Mouse (Mus musculus): Measurements from ENCODE around the gene Tmem63a. TPM values are rescaled to one million over a fixed set of nuclear protein-coding genes. Genes with fewer than 3 reads are reported as not detected.
A peak's percentile ranks its signal among the peaks of the same experiment; 100 is the strongest.
"Not testable (repeated sequence)": the region's sequence is repeated elsewhere in the genome, so short reads cannot be mapped to it uniquely, and the experiment has no call there.

Tmem63a gene
- polyA plus RNA-seq (2015; fragmentation: Nextera tagmentation; extraction: Ambion mirVana) = 5.2 and 7.5 TPM in 2 replicates

GRCm38 (mm10) chr1:180942166-180943031, at the start of gene Tmem63a:
Gene Tmem63a, plus strand, starts transcription at chr1:180942344.
- H3K36me3 ChIP-seq = peaks cover 10% of the 10 kb centered on the region
- ATAC-seq (ENCODE audit: low read depth) = peak; percentile 59
- WGBS (ENCODE audit: insufficient replicate concordance) = under 1% methylated on average over 73 of the region's 73 CpGs

GRCm38 (mm10) chr1:180892808-180893207, 49.3 kb upstream of the Tmem63a start, which contains the start of gene Lefty2:
Gene Lefty2, plus strand, starts transcription at chr1:180893108.
- Histone ChIP-seq H3K9me3 (replicated peaks) (no peaks in the 10 kb centered on the region), H3K27ac (no peak within 1 kb of the TSS), H3K36me3 (no peaks in the 10 kb centered on the region), H3K27me3 (peaks cover 69% of the 10 kb centered on the region), H3K4me2 (no peak within 1 kb of the TSS), H3K4me1 (replicated peaks) (peaks cover 14% of the 10 kb centered on the region), H3K4me3 (replicated peaks) (no peak within 1 kb of the TSS), H3K9ac (no peak within 1 kb of the TSS)
- no peak for DNase-seq
- WGBS (ENCODE audit: insufficient replicate concordance) = 45% methylated on average over 10 of the region's 10 CpGs
- no peak for ATAC-seq (ENCODE audit: low read depth)

More at GRCm38 (mm10) chr1:180942166-180943031, at the start of gene Tmem63a:
- Histone ChIP-seq H3K27me3 (no peaks in the 10 kb centered on the region), H3K9ac (peak within 1 kb of the TSS; percentile 87), H3K4me2 (peak within 1 kb of the TSS; percentile 89), H3K4me1 (replicated peaks) (peaks cover 76% of the 10 kb centered on the region), H3K9me3 (replicated peaks) (no peaks in the 10 kb centered on the region), H3K4me3 (replicated peaks) (peak within 1 kb of the TSS; percentile 88), H3K27ac (peak within 1 kb of the TSS; percentile 89)
- peak; percentile 64 for DNase-seq

DNA sequence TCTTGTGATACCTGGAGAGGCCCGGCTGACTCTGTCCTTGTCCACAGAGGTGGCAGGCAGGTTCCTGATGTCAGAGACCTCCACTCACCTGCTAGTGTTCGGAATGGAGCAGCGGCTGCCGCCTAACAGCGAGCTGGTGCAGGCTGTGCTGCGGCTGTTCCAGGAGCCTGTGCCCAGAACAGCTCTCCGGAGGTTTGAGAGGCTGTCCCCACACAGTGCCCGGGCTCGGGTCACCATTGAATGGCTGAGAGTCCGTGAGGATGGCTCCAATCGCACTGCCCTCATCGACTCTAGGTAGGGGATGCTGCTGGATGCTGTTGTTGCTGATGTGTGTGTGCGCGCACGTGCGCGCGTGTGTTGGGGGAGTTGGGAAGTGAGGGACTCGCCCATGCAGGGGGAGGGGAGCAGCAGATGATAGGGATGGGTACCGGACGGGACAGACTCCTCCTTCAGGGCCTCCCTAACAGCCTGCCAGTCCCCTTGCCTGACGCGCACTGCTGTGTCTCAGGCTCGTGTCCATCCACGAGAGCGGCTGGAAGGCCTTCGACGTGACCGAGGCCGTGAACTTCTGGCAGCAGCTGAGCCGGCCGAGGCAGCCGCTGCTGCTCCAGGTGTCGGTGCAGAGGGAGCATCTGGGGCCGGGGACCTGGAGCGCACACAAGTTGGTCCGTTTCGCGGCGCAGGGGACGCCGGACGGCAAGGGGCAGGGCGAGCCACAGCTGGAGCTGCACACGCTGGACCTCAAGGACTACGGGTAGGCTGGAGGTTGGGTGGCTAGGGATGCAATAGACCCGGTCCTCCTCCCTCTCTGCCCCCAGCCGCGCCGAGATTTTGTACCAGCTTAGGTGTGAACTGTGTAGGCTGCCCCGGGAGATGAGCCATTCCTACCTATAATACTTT, 47.8 kb upstream of the Tmem63a start:
- not testable (repeated sequence) for H3K9me3 ChIP-seq (replicated peaks); H3K27ac ChIP-seq; H3K4me2 ChIP-seq; H3K4me1 ChIP-seq (replicated peaks); H3K9ac ChIP-seq; H3K36me3 ChIP-seq; H3K4me3 ChIP-seq (replicated peaks); ATAC-seq (ENCODE audit: low read depth); DNase-seq
- peaks cover 54% of the 10 kb centered on the region for H3K27me3 ChIP-seq
- 10% methylated on average over 51 of the region's 51 CpGs for WGBS (ENCODE audit: insufficient replicate concordance)

DNA sequence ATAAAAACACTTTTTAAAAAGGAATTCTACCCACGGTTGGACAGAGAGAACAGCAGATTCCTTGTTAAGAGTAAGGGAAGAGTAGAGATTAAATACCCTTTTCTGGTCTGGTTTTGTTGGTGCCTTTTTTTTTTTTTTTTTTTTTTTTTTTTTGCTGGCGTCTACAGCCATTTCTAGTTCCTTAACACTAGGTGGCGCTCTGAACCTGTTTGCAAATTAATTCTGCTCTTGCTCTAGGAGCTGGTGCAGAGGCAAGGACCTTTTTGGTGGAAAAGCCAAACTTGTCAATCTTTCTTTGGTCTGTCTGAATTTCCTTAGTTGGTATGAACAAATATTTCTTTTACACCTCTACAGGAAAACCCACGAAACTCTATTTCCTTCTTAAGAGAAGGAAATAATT, 41.0 kb upstream of the Tmem63a start:
- ATAC-seq (ENCODE audit: low read depth) (no peak), DNase-seq (peak; percentile 42)
- Histone ChIP-seq H3K4me1 (replicated peaks) (peaks cover 40% of the 10 kb centered on the region), H3K4me2 (no peak overlapping the region), H3K9me3 (replicated peaks) (no peaks in the 10 kb centered on the region), H3K27me3 (0 out of 2 replicates have a peak, but pooled peaks cover 2% of the 10 kb centered on the region), H3K36me3 (peaks cover 9% of the 10 kb centered on the region), H3K4me3 (replicated peaks) (no peak overlapping the region), H3K9ac (no peak overlapping the region), H3K27ac (peak overlapping the region; percentile 99; the same call in 1 of the 2 replicates)
- WGBS (ENCODE audit: insufficient replicate concordance) = under 1% methylated on average over 4 of the region's 4 CpGs

GRCm38 (mm10) chr1:180902915-180903314, 39.2 kb upstream of the Tmem63a start:
- 13% methylated on average over 5 of the region's 5 CpGs for WGBS (ENCODE audit: insufficient replicate concordance)
- no peaks in the 10 kb centered on the region for H3K27me3 ChIP-seq
- peak overlapping the region; percentile 94 for H3K4me3 ChIP-seq (replicated peaks)
- DNase-seq = peak; percentile 97
- peaks cover 27% of the 10 kb centered on the region for H3K36me3 ChIP-seq
- peak overlapping the region; percentile 99 for H3K27ac ChIP-seq
- peak; percentile 93 for ATAC-seq (ENCODE audit: low read depth)
- H3K9ac ChIP-seq = no peak overlapping the region
- peaks cover 58% of the 10 kb centered on the region for H3K4me1 ChIP-seq (replicated peaks)
- H3K4me2 ChIP-seq = peak overlapping the region; percentile 85
- no peaks in the 10 kb centered on the region for H3K9me3 ChIP-seq (replicated peaks)

DNA sequence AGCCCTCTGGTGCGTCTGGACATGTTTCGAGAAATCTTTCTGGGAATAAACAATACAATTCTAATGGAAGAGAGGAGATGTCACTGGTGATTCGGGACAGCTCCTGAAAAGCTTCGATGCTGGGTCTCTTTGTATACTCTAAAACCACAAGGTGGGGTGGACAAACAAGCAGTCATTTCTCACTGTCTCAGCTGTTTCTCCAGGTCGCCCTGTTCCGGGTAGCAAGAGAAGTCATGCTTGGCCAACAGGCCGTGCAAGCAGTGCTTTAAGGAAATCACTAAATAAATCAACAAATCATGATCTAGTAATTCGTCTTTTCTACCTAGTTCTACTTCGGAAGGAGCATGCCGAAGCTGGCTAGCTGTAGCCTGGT, 38.5 kb upstream of the Tmem63a start:
- Histone ChIP-seq H3K36me3 (peaks cover 34% of the 10 kb centered on the region), H3K9me3 (replicated peaks) (no peaks in the 10 kb centered on the region), H3K4me2 (peak overlapping the region; percentile 85), H3K9ac (peak overlapping the region; percentile 78), H3K4me1 (replicated peaks) (peaks cover 65% of the 10 kb centered on the region), H3K27me3 (no peaks in the 10 kb centered on the region), H3K4me3 (replicated peaks) (peak overlapping the region; percentile 94), H3K27ac (peak overlapping the region; percentile 99)
- no peak for ATAC-seq (ENCODE audit: low read depth)
- no peak for DNase-seq
- 22% methylated on average over 10 of the region's 10 CpGs for WGBS (ENCODE audit: insufficient replicate concordance)

DNA sequence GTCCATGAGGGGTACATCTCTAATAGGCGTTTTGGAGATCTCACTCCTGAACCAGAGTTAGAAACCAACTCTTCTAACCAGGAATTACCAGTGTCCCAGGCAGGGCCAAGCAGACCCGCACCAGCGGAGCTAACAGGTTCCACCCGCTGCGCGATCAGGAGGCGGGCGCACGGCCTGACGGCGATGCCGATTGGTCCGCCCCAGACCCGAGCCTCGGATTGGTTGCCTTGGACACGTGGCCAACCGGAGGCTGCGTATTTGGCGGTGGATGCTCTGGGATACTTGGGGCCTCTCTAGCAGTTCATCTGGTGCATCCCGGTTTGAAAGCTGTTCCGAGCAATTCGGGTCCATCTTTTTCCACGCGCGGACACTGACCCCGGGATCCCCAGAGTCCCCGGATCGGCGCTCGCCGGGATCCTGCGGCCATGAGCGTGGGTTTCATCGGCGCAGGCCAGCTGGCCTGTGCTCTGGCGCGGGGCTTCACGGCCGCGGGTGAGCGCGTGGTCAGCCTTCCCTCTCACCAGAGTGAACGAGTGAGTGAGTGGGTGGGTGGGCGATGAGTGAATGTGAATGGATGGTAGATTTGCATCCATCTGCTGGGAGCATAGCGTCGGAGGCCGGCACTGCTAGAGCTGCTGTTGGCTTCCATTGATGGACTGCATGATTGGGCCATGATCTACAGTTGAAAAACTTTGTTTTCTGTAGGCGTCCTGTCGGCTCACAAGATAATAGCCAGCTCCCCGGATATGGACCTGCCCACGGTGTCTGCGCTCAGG, 37.9 kb upstream of the Tmem63a start, which contains the start of gene Pycr2:
TSS of gene Pycr2 (plus strand) at position 255 of the 776 bp plus-strand sequence.
- Histone ChIP-seq H3K4me1 (replicated peaks) (peaks cover 69% of the 10 kb centered on the region), H3K4me3 (replicated peaks) (peak within 1 kb of the TSS; percentile 94), H3K27me3 (no peaks in the 10 kb centered on the region), H3K27ac (peak within 1 kb of the TSS; percentile 99), H3K36me3 (peaks cover 40% of the 10 kb centered on the region), H3K9me3 (replicated peaks) (no peaks in the 10 kb centered on the region), H3K9ac (peak within 1 kb of the TSS; percentile 97), H3K4me2 (peak within 1 kb of the TSS; percentile 85)
- ATAC-seq (ENCODE audit: low read depth) = peak; percentile 77
- WGBS (ENCODE audit: insufficient replicate concordance) = under 1% methylated on average over 52 of the region's 52 CpGs
- DNase-seq = peak; percentile 97

GRCm38 (mm10) chr1:180904815-180905080, 37.4 kb upstream of the Tmem63a start:
- 2% methylated on average over 5 of the region's 5 CpGs for WGBS (ENCODE audit: insufficient replicate concordance)
- peak overlapping the region; percentile 79 for H3K4me2 ChIP-seq
- H3K27ac ChIP-seq = peak overlapping the region; percentile 99
- H3K9ac ChIP-seq = peak overlapping the region; percentile 97
- peak overlapping the region; percentile 94 for H3K4me3 ChIP-seq (replicated peaks)
- DNase-seq = no peak
- peaks cover 41% of the 10 kb centered on the region for H3K36me3 ChIP-seq
- H3K9me3 ChIP-seq (replicated peaks) = no peaks in the 10 kb centered on the region
- H3K4me1 ChIP-seq (replicated peaks) = peaks cover 69% of the 10 kb centered on the region
- H3K27me3 ChIP-seq = no peaks in the 10 kb centered on the region
- ATAC-seq (ENCODE audit: low read depth) = no peak

DNA sequence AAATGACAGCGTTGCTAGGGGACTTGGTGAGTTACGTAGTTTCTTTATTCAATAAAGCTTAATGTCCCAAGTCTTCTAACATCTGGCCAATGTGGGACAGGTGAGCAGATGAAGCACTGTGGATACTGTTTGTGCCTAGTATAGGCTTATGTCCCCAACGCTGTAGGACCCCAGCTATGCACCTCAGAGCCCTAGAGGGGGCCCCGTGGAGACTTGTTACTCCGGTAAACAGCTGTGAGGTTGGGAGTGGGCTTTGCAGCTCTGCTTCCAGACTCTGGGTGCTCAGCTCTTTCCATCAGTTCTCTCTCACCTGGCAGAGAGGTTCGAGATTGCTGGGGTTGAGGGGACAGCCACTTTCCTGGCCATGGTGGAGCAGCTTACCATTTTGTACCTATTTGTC, 36.8 kb upstream of the Tmem63a start:
- WGBS (ENCODE audit: insufficient replicate concordance) = 61% methylated on average over 6 of the region's 6 CpGs

DNA sequence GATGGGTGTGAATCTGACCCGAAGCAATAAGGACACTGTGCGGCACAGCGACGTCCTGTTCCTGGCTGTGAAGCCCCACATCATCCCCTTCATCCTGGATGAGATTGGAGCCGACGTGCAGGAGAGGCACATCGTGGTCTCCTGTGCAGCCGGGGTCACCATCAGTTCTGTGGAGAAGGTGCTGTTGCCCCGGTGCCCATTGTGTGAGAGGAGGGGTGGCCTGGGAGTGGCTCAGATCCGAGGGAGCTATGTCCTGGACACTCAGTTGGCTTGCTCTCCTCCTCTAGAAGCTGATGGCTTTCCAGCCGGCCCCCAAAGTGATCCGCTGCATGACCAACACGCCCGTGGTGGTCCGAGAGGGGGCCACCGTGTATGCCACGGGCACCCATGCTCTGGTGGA, 36.3 kb upstream of the Tmem63a start:
- Histone ChIP-seq H3K9me3 (replicated peaks) (no peaks in the 10 kb centered on the region), H3K36me3 (peaks cover 41% of the 10 kb centered on the region), H3K4me2 (peak overlapping the region; percentile 79), H3K27me3 (no peaks in the 10 kb centered on the region), H3K27ac (peak overlapping the region; percentile 99), H3K4me3 (replicated peaks) (peak overlapping the region; percentile 94), H3K4me1 (replicated peaks) (peaks cover 73% of the 10 kb centered on the region), H3K9ac (peak overlapping the region; percentile 97)
- WGBS (ENCODE audit: insufficient replicate concordance) = 91% methylated on average over 17 of the region's 17 CpGs
- no peak for DNase-seq
- no peak for ATAC-seq (ENCODE audit: low read depth)

More for the DNA sequence above, 36.8 kb upstream of the Tmem63a start:
- H3K36me3 ChIP-seq = peaks cover 41% of the 10 kb centered on the region
- DNase-seq (no peak), ATAC-seq (ENCODE audit: low read depth) (no peak)
- peak overlapping the region; percentile 97 for H3K9ac ChIP-seq
- no peaks in the 10 kb centered on the region for H3K27me3 ChIP-seq
- H3K4me2 ChIP-seq = peak overlapping the region; percentile 79
- no peaks in the 10 kb centered on the region for H3K9me3 ChIP-seq (replicated peaks)
- peak overlapping the region; percentile 94 for H3K4me3 ChIP-seq (replicated peaks)
- peaks cover 69% of the 10 kb centered on the region for H3K4me1 ChIP-seq (replicated peaks)
- H3K27ac ChIP-seq = peak overlapping the region; percentile 99

Data from liver, embryonic 13.5 days (tissue).